Mouse (Mus musculus): ENCODE measurements around the gene Rem1. TPM values are rescaled to one million over a fixed set of nuclear protein-coding genes. Genes with fewer than 3 reads are reported as not detected.

Rem1 gene
- polyA plus RNA-seq, 1 experiment, result not detected

GRCm38 (mm10) chr2:152620367-152621134 is 6.2 kb upstream of the Rem1 start:
- Histone ChIP-seq H3K27ac (ENCODE audit: control insufficient read depth, insufficient read depth, low read depth, low read length, poor library complexity) (peak overlapping the region; percentile 67), H3K4me1 (ENCODE audit: control insufficient read depth, insufficient read depth, low read length) (no peaks in the 10 kb centered on the region; the same call in 1 of the 2 replicates), H3K4me3 (replicated peaks; ENCODE audit: control insufficient read depth, low read depth, low read length) (no peak overlapping the region)
- TF ChIP-seq POLR2A (IDR thresholded peaks at IDR 0.05; ENCODE audit: borderline replicate concordance, control insufficient read depth, low read depth, low read length), result no peak
- TF ChIP-seq CTCF (IDR thresholded peaks at IDR 0.05; ENCODE audit: control insufficient read depth, insufficient read depth, low read length), result no peak
- 11% methylated on average over 9 of the region's 9 CpGs for WGBS

GRCm38 (mm10) chr2:152622151-152622550 is 4.6 kb upstream of the Rem1 start:
- Histone ChIP-seq H3K27ac (ENCODE audit: control insufficient read depth, insufficient read depth, low read depth, low read length, poor library complexity) (no peak overlapping the region), H3K4me3 (replicated peaks; ENCODE audit: control insufficient read depth, low read depth, low read length) (no peak overlapping the region), H3K4me1 (ENCODE audit: control insufficient read depth, insufficient read depth, low read length) (no peaks in the 10 kb centered on the region; the same call in 1 of the 2 replicates)
- TF ChIP-seq CTCF (IDR thresholded peaks at IDR 0.05; ENCODE audit: control insufficient read depth, insufficient read depth, low read length) (no peak), POLR2A (IDR thresholded peaks at IDR 0.05; ENCODE audit: borderline replicate concordance, control insufficient read depth, low read depth, low read length) (no peak)
- WGBS, result 61% methylated on average over 13 of the region's 13 CpGs

- 84% methylated on average over 7 of the region's 7 CpGs for WGBS
- TF ChIP-seq POLR2A (IDR thresholded peaks at IDR 0.05; ENCODE audit: borderline replicate concordance, control insufficient read depth, low read depth, low read length) (no peak), CTCF (IDR thresholded peaks at IDR 0.05; ENCODE audit: control insufficient read depth, insufficient read depth, low read length) (no peak)
- no peak within 1 kb of the TSS for H3K4me3 ChIP-seq (replicated peaks; ENCODE audit: control insufficient read depth, low read depth, low read length)
Measured at GRCm38 (mm10) chr2:152622953-152623352, 3.8 kb upstream of the Rem1 start, which contains the start of gene Defb25. Gene Defb25, minus strand, starts transcription at chr2:152623053.

GRCm38 (mm10) chr2:152624566-152624965 is 2.2 kb upstream of the Rem1 start:
- TF ChIP-seq CTCF (IDR thresholded peaks at IDR 0.05; ENCODE audit: control insufficient read depth, insufficient read depth, low read length), result no peak
- no peak for TF ChIP-seq POLR2A (IDR thresholded peaks at IDR 0.05; ENCODE audit: borderline replicate concordance, control insufficient read depth, low read depth, low read length)
- no peak overlapping the region for H3K27ac ChIP-seq (ENCODE audit: control insufficient read depth, insufficient read depth, low read depth, low read length, poor library complexity)
- 77% methylated on average over 2 of the region's 2 CpGs for WGBS

More at GRCm38 (mm10) chr2:152622953-152623352, 3.8 kb upstream of the Rem1 start, which contains the start of gene Defb25:
- H3K27ac ChIP-seq (ENCODE audit: control insufficient read depth, insufficient read depth, low read depth, low read length, poor library complexity), result no peak within 1 kb of the TSS
- H3K4me1 ChIP-seq (ENCODE audit: control insufficient read depth, insufficient read depth, low read length), result no peaks in the 10 kb centered on the region; the same call in 1 of the 2 replicates

GRCm38 (mm10) chr2:152625256-152625655 is 1.5 kb upstream of the Rem1 start:
- WGBS, result 15% methylated on average over 1 of the region's 1 CpGs
- TF ChIP-seq POLR2A (IDR thresholded peaks at IDR 0.05; ENCODE audit: borderline replicate concordance, control insufficient read depth, low read depth, low read length), result no peak
- TF ChIP-seq CTCF (IDR thresholded peaks at IDR 0.05; ENCODE audit: control insufficient read depth, insufficient read depth, low read length), result no peak
- Histone ChIP-seq H3K4me3 (replicated peaks; ENCODE audit: control insufficient read depth, low read depth, low read length) (no peak overlapping the region), H3K4me1 (ENCODE audit: control insufficient read depth, insufficient read depth, low read length) (no peaks in the 10 kb centered on the region; the same call in 1 of the 2 replicates), H3K27ac (ENCODE audit: control insufficient read depth, insufficient read depth, low read depth, low read length, poor library complexity) (no peak overlapping the region)

More at GRCm38 (mm10) chr2:152624566-152624965, 2.2 kb upstream of the Rem1 start:
- Histone ChIP-seq H3K4me1 (ENCODE audit: control insufficient read depth, insufficient read depth, low read length) (no peaks in the 10 kb centered on the region; the same call in 1 of the 2 replicates), H3K4me3 (replicated peaks; ENCODE audit: control insufficient read depth, low read depth, low read length) (no peak overlapping the region)

- Histone ChIP-seq H3K27ac (ENCODE audit: control insufficient read depth, insufficient read depth, low read depth, low read length, poor library complexity) (no peak overlapping the region; the same call in 1 of the 2 replicates), H3K4me1 (ENCODE audit: control insufficient read depth, insufficient read depth, low read length) (no peaks in the 10 kb centered on the region), H3K4me3 (replicated peaks; ENCODE audit: control insufficient read depth, low read depth, low read length) (no peak overlapping the region)
- TF ChIP-seq POLR2A (IDR thresholded peaks at IDR 0.05; ENCODE audit: borderline replicate concordance, control insufficient read depth, low read depth, low read length), result no peak
- no peak for TF ChIP-seq CTCF (IDR thresholded peaks at IDR 0.05; ENCODE audit: control insufficient read depth, insufficient read depth, low read length)
- WGBS, result 69% methylated on average over 17 of the region's 17 CpGs
Measured at GRCm38 (mm10) chr2:152628066-152628465, 1.3 kb downstream of the Rem1 start.

GRCm38 (mm10) chr2:152629239-152629638 is 2.5 kb downstream of the Rem1 start:
- H3K27ac ChIP-seq (ENCODE audit: control insufficient read depth, insufficient read depth, low read depth, low read length, poor library complexity), result no peak overlapping the region
- no peak for TF ChIP-seq CTCF (IDR thresholded peaks at IDR 0.05; ENCODE audit: control insufficient read depth, insufficient read depth, low read length)
- TF ChIP-seq POLR2A (IDR thresholded peaks at IDR 0.05; ENCODE audit: borderline replicate concordance, control insufficient read depth, low read depth, low read length), result no peak

GRCm38 (mm10) chr2:152629904-152630303 is 3.2 kb downstream of the Rem1 start:
- 88% methylated on average over 6 of the region's 6 CpGs for WGBS
- no peak overlapping the region for H3K27ac ChIP-seq (ENCODE audit: control insufficient read depth, insufficient read depth, low read depth, low read length, poor library complexity)
- TF ChIP-seq POLR2A (IDR thresholded peaks at IDR 0.05; ENCODE audit: borderline replicate concordance, control insufficient read depth, low read depth, low read length) (no peak), CTCF (IDR thresholded peaks at IDR 0.05; ENCODE audit: control insufficient read depth, insufficient read depth, low read length) (no peak)
- no peak overlapping the region for H3K4me3 ChIP-seq (replicated peaks; ENCODE audit: control insufficient read depth, low read depth, low read length)
- H3K4me1 ChIP-seq (ENCODE audit: control insufficient read depth, insufficient read depth, low read length), result no peaks in the 10 kb centered on the region

More at GRCm38 (mm10) chr2:152629239-152629638, 2.5 kb downstream of the Rem1 start:
- Histone ChIP-seq H3K4me3 (replicated peaks; ENCODE audit: control insufficient read depth, low read depth, low read length) (no peak overlapping the region), H3K4me1 (ENCODE audit: control insufficient read depth, insufficient read depth, low read length) (no peaks in the 10 kb centered on the region)
- 44% methylated on average over 3 of the region's 3 CpGs for WGBS

Measured in bone marrow, adult 2 months (tissue).